In genomic region chr14:51884598-51885331, GRCm38 (mm10) we compare ENCODE assay signal across 8 mouse cellular contexts. TPM values are rescaled to one million over a fixed set of nuclear protein-coding genes. Genes with fewer than 3 reads are reported as not detected.
DNase-seq lines count a peak whose midpoint lies in the region; ATAC-seq and TF ChIP-seq lines count a peak whose summit lies in the region.

Gene Mettl17, plus strand, starts transcription at chr14:51884842.

- peak; percentile 98 for DNase-seq in MEL (ENCODE audit: low read depth, low spot score)
- peak; percentile 91 to 94 for DNase-seq in cerebellum, adult 2 months
- DNase-seq in forebrain, postnatal 0 days: peak; percentile 96
- peak; percentile 97 for DNase-seq in heart, postnatal 4 days
- DNase-seq in layer of hippocampus, adult 8-10 months (ENCODE audit: low spot score in 2 of 2): peak; percentile 88 to 95
- peak; percentile 92 for DNase-seq in ovary, adult 18-20 months (ENCODE audit: low spot score)
- DNase-seq in thymus, postnatal 0 days (ENCODE audit: low spot score): peak; percentile 98

- H3K27ac ChIP-seq in MEL (ENCODE audit: control insufficient read depth, low read depth, low read length): no peak within 1 kb of the TSS; the same call in 1 of the 2 replicates
- peak within 1 kb of the TSS; percentile 3; the same call in 1 of the 2 replicates for H3K27ac ChIP-seq in cerebellum, adult 2 months (ENCODE audit: insufficient read depth, low read length)
- peak within 1 kb of the TSS; percentile 88 for H3K27ac ChIP-seq in forebrain, postnatal 0 days (ENCODE audit: low read depth, low read length)
- H3K27ac ChIP-seq in lung, embryonic 15.5 days: peak within 1 kb of the TSS; percentile 73

- H3K9ac ChIP-seq in MEL (ENCODE audit: control insufficient read depth, low read depth, low read length, poor library complexity, severe bottlenecking): peak within 1 kb of the TSS; percentile 54
- H3K9ac ChIP-seq in forebrain, postnatal 0 days: peak within 1 kb of the TSS; percentile 87
- peak within 1 kb of the TSS; percentile 54 for H3K9ac ChIP-seq in lung, embryonic 15.5 days

- peak; percentile 99 for ATAC-seq in forebrain, postnatal 0 days
- ATAC-seq in lung, embryonic 15.5 days (ENCODE audit: borderline replicate concordance, extremely low read depth, low FRiP score, low TSS enrichment): peak; percentile 91

- no peak for TF ChIP-seq EP300 in MEL (IDR thresholded peaks at IDR 0.05; ENCODE audit: low read depth in 1 of 2, low read length in 2 of 2)

- peaks cover 3% of the 10 kb centered on the region for H3K79me2 ChIP-seq in MEL (ENCODE audit: control insufficient read depth, insufficient read depth, low read length, poor library complexity)

- H3K36me3 ChIP-seq in MEL (ENCODE audit: control insufficient read depth in 1 of 2, insufficient read depth in 2 of 2, low read length in 2 of 2): peaks cover 0 to 9% of the 10 kb centered on the region in 2 experiments; a peak in 2 of 4 replicates
- peaks cover 26% of the 10 kb centered on the region for H3K36me3 ChIP-seq in forebrain, postnatal 0 days (ENCODE audit: insufficient read depth)
- peaks cover 31% of the 10 kb centered on the region for H3K36me3 ChIP-seq in lung, embryonic 15.5 days

- no peak for TF ChIP-seq CTCF in MEL (IDR thresholded peaks at IDR 0.05 in 2 of 3, conservative IDR thresholded peaks at IDR 0.05 in 1 of 3; ENCODE audit: control insufficient read depth in 1 of 3, insufficient read depth in 1 of 3, low read depth in 2 of 3, low read length in 3 of 3, poor library complexity in 1 of 3, severe bottlenecking in 1 of 3)
- no peak for TF ChIP-seq CTCF in cerebellum, adult 2 months (IDR thresholded peaks at IDR 0.05; ENCODE audit: borderline replicate concordance, insufficient read depth, low read depth, low read length)
- TF ChIP-seq CTCF in forebrain, postnatal 0 days (IDR thresholded peaks at IDR 0.05; ENCODE audit: low read depth): peak; percentile 42

- H3K27me3 ChIP-seq in MEL (ENCODE audit: control insufficient read depth in 1 of 2, insufficient read depth in 2 of 2, low read length in 2 of 2): no peaks in the 10 kb centered on the region
- H3K27me3 ChIP-seq in cerebellum, adult 2 months (ENCODE audit: control insufficient read depth, insufficient read depth, low read length): no peaks in the 10 kb centered on the region
- H3K27me3 ChIP-seq in forebrain, postnatal 0 days (ENCODE audit: insufficient read depth, low read length): no peaks in the 10 kb centered on the region
- no peaks in the 10 kb centered on the region for H3K27me3 ChIP-seq in lung, embryonic 15.5 days

- H3K4me3 ChIP-seq in MEL (ENCODE audit: control insufficient read depth in 1 of 2, insufficient read depth in 1 of 2, low read depth in 2 of 2, low read length in 2 of 2): peak within 1 kb of the TSS; percentile 63 to 86
- H3K4me3 ChIP-seq in cerebellum, adult 2 months (replicated peaks; ENCODE audit: insufficient read depth, low read depth, low read length): peak within 1 kb of the TSS; percentile 59
- H3K4me3 ChIP-seq in forebrain, postnatal 0 days (ENCODE audit: low read depth, low read length): peak within 1 kb of the TSS; percentile 82
- peak within 1 kb of the TSS; percentile 55 for H3K4me3 ChIP-seq in lung, embryonic 15.5 days

- no peak for TF ChIP-seq RAD21 in MEL (IDR thresholded peaks at IDR 0.05; ENCODE audit: low read depth, low read length)

- under 1% methylated on average over 43 of the region's 43 CpGs for WGBS in cerebellum, adult 2 months
- under 1% methylated on average over 42 of the region's 43 CpGs for WGBS in forebrain, postnatal 0 days
- under 1% methylated on average over 43 of the region's 43 CpGs for WGBS in lung, embryonic 15.5 days

- peak; percentile 45 to 79; a peak in 3 of 4 replicates for TF ChIP-seq POLR2A in MEL (IDR thresholded peaks at IDR 0.05; ENCODE audit: control insufficient read depth in 1 of 2, insufficient read depth in 1 of 2, low read depth in 1 of 2, low read length in 2 of 2, poor library complexity in 1 of 2)
- peak; percentile 81; the same call in 1 of the 2 replicates for TF ChIP-seq POLR2A in cerebellum, adult 2 months (IDR thresholded peaks at IDR 0.05; ENCODE audit: borderline replicate concordance, insufficient read depth, low read length)

- peak within 1 kb of the TSS; percentile 83 for H3K4me2 ChIP-seq in forebrain, postnatal 0 days (ENCODE audit: low read depth)
- H3K4me2 ChIP-seq in lung, embryonic 15.5 days: peak within 1 kb of the TSS; percentile 74

- H3K4me1 ChIP-seq in MEL (ENCODE audit: control insufficient read depth in 1 of 2, insufficient read depth in 2 of 2, low read length in 2 of 2): peaks cover 0 to 4% of the 10 kb centered on the region in 2 experiments; a peak in 2 of 4 replicates
- H3K4me1 ChIP-seq in cerebellum, adult 2 months (ENCODE audit: control insufficient read depth, insufficient read depth, low read length): peaks cover 4% of the 10 kb centered on the region; the same call in 1 of the 2 replicates
- H3K4me1 ChIP-seq in forebrain, postnatal 0 days (ENCODE audit: insufficient read depth): peaks cover 11% of the 10 kb centered on the region; the same call in 1 of the 2 replicates
- H3K4me1 ChIP-seq in lung, embryonic 15.5 days: peaks cover 14% of the 10 kb centered on the region

- no peaks in the 10 kb centered on the region for H3K9me3 ChIP-seq in MEL (replicated peaks; ENCODE audit: insufficient read depth, low read length)
- H3K9me3 ChIP-seq in forebrain, postnatal 0 days (ENCODE audit: low read length): no peaks in the 10 kb centered on the region
- no peaks in the 10 kb centered on the region for H3K9me3 ChIP-seq in lung, embryonic 15.5 days

TF ChIP-seq in MEL, 35 proteins besides CTCF, POLR2A, EP300 and RAD21 (continues in another document):
- TF ChIP-seq MAZ (IDR thresholded peaks at IDR 0.05; ENCODE audit: low read depth, low read length): peak; percentile 70; the same call in 1 of the 2 replicates
- TF ChIP-seq RCOR1 (IDR thresholded peaks at IDR 0.05; ENCODE audit: low read depth, low read length): 0 out of 2 replicates have a peak, but pooled peaks have one; percentile 34
- no peak for TF ChIP-seq TAL1 (IDR thresholded peaks at IDR 0.05; ENCODE audit: low read length)
- TF ChIP-seq MAFK (IDR thresholded peaks at IDR 0.05; ENCODE audit: borderline replicate concordance, low read depth, low read length): no peak
- no peak for TF ChIP-seq GATA1 (IDR thresholded peaks at IDR 0.05; ENCODE audit: low read depth, low read length)
- TF ChIP-seq NRF1 (IDR thresholded peaks at IDR 0.05; ENCODE audit: insufficient read depth, low read depth, low read length, poor library complexity, severe bottlenecking): 0 out of 2 replicates have a peak, but pooled peaks have one; percentile 40
- TF ChIP-seq GABPA (IDR thresholded peaks at IDR 0.05; ENCODE audit: low read depth, low read length): no peak
- peak; percentile 86 for TF ChIP-seq ELF1 (IDR thresholded peaks at IDR 0.05; ENCODE audit: low read depth, low read length)
- TF ChIP-seq TBP (IDR thresholded peaks at IDR 0.05; ENCODE audit: low read depth, low read length): peak; percentile 60
- TF ChIP-seq ZKSCAN1 (IDR thresholded peaks at IDR 0.05; ENCODE audit: low read depth, low read length): no peak
- TF ChIP-seq MYC (IDR thresholded peaks at IDR 0.05; ENCODE audit: low read depth, low read length): peak; percentile 59; the same call in 1 of the 2 replicates
- TF ChIP-seq MEF2A (IDR thresholded peaks at IDR 0.05; ENCODE audit: extremely low read depth, insufficient replicate concordance, low read depth, low read length, poor library complexity, severe bottlenecking): no peak
- TF ChIP-seq POLR2AphosphoS2 (IDR thresholded peaks at IDR 0.05; ENCODE audit: low read length): no peak; the same call in 1 of the 2 replicates
- TF ChIP-seq MXI1 (IDR thresholded peaks at IDR 0.05; ENCODE audit: low read depth, low read length): peak; percentile 73; the same call in 1 of the 2 replicates
- TF ChIP-seq USF2 (IDR thresholded peaks at IDR 0.05; ENCODE audit: borderline replicate concordance in 1 of 2, insufficient read depth in 1 of 2, low read depth in 1 of 2, low read length in 2 of 2): no peak
- TF ChIP-seq HCFC1 (IDR thresholded peaks at IDR 0.05; ENCODE audit: low read depth, low read length): peak; percentile 95
- no peak; the same call in 1 of the 2 replicates for TF ChIP-seq TCF12 (IDR thresholded peaks at IDR 0.05; ENCODE audit: low read depth, low read length)
- TF ChIP-seq UBTF (IDR thresholded peaks at IDR 0.05; ENCODE audit: borderline replicate concordance, insufficient read depth, low read depth, low read length): no peak
- TF ChIP-seq BHLHE40 (IDR thresholded peaks at IDR 0.05; ENCODE audit: borderline replicate concordance, low read depth, low read length): no peak
- peak; percentile 61; the same call in 1 of the 2 replicates for TF ChIP-seq MAX (IDR thresholded peaks at IDR 0.05; ENCODE audit: low read length)
- TF ChIP-seq KAT2A (conservative IDR thresholded peaks at IDR 0.05; ENCODE audit: low read depth, low read length): peak; percentile 75
- no peak for TF ChIP-seq ZMIZ1 (IDR thresholded peaks at IDR 0.05; ENCODE audit: low read depth, low read length)
- no peak for TF ChIP-seq MYB (IDR thresholded peaks at IDR 0.05; ENCODE audit: low read depth, low read length)
- peak; percentile 8; the same call in 1 of the 2 replicates for TF ChIP-seq ETS1 (IDR thresholded peaks at IDR 0.05; ENCODE audit: low read depth, low read length)
- TF ChIP-seq JUND (IDR thresholded peaks at IDR 0.05; ENCODE audit: low read depth, low read length): no peak
- TF ChIP-seq ZNF384 (IDR thresholded peaks at IDR 0.05; ENCODE audit: low read depth, low read length): no peak
- TF ChIP-seq E2F4 (IDR thresholded peaks at IDR 0.05; ENCODE audit: borderline replicate concordance, low read depth, low read length): no peak
- no peak for TF ChIP-seq ZC3H11A (IDR thresholded peaks at IDR 0.05; ENCODE audit: low read depth, low read length)
- peak; percentile 60 for TF ChIP-seq CHD2 (IDR thresholded peaks at IDR 0.05; ENCODE audit: low read length)

RNA-seq across cellular contexts. Expression of gene Mettl17, which starts in this region (rescaled TPM):
- total RNA-seq in MEL (2012; rRNA removed): 26.1 and 28.3 TPM in 2 replicates
- 10 to 100 TPM in 1 of 2 experiments, not detected in 1; 54.4 TPM for polyA plus RNA-seq in MEL (2012; ENCODE audit: insufficient read depth in 1 of 2, insufficient read length in 2 of 2, low read depth in 1 of 2, low replicate concordance in 2 of 2, missing spikeins in 1 of 2)
- 52.5 and 55.4 TPM in 2 replicates for polyA plus RNA-seq in cerebellum, adult 2 months (2012; rRNA removed)
- total RNA-seq in forebrain, postnatal 0 days (2014; rRNA removed): 47.4 and 49.5 TPM in 2 replicates
- polyA plus RNA-seq in forebrain, postnatal 0 days (2015; fragmentation: Nextera tagmentation; extraction: Ambion mirVana): 47.5 and 54.5 TPM in 2 replicates
- 10 to 100 TPM; 17.9 to 25.7 TPM for total RNA-seq in heart, postnatal 4 days (2021)
- total RNA-seq in layer of hippocampus, adult 8-10 months (2022): 10 to 100 TPM; 29.8 to 51.3 (median 38.8) TPM
- polyA plus RNA-seq in lung, embryonic 15.5 days (2015; fragmentation: Nextera tagmentation; extraction: Ambion mirVana): 40.0 and 40.1 TPM in 2 replicates
- polyA plus RNA-seq in thymus, postnatal 0 days (2015; fragmentation: Nextera tagmentation; extraction: Ambion mirVana): 41.9 and 50.0 TPM in 2 replicates
